Mouse (Mus musculus): ENCODE data around the gene Clasp1. TPM values are rescaled to one million over a fixed set of nuclear protein-coding genes. Genes with fewer than 3 reads are reported as not detected.

Gene Clasp1
- polyA plus RNA-seq (2015; fragmentation: Nextera tagmentation; extraction: Ambion mirVana): 26.4 and 28.5 TPM in 2 replicates

DNA sequence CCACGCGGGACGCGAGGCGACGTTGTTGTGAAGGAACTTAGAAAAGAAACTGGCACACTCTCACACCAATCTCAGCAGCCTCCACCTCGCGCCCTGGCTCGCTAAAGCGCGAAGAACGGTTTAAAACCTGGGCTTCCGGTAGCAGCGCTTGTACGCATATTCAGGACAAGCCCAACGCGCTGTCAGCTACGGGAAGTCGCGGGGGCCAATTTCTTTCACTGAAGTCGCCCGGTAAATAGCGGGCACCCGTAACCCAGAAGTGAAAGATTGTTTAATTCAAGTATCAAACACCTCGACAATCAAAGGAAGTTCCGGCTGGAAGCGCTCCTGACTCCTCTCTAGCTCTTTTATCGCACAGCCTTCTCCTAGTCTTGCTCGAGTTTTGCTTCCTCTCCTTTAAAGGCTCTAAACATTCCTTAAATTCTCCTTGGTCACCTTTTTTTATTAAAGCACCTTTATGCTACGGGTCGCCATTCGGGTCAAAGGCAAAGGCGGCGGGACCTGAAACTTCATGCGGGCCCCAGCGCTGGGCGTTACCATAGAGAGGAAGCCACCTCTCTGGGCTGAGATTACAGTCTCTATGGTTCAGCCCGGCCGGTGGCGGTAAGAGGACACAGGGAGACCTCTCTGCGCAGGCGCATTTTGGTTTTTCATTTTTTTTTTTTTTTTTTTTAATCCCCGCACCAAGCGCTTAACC, at the start of gene Clasp1:
Gene Clasp1, plus strand, starts transcription at position 302 of the 697 bp plus-strand sequence.

DNA sequence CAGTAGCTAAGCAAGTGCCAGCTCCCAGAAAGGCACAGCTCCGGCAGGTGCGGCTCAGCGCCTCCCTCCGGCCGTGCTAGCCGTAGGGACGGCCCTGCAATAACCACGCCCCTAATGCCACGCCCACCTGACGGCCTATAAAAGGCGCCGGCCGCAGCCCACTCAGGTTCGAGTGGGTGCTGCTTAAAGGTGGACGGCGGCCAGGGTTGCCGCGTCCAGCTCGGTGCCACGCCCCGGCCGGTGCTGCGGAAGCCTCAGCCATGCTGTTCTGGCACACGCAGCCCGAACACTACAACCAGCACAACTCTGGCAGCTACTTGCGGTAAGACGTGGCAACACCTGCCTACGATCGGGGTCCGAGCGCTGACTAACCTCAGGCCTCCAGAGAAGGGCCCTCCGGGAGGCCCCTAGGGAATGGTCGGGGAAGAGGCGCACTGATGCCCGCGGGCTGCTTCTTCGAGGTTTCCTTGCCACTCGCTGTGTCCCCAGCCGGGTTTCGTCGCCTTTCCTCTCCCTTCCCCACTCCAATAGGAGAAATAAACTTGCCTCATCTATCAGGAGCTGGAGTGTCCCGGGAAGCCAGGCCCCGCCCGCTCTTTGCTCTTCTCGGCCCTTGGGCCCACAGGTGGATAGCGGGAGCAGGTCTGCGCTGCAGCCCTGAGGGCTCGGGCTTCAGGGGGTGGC, 239.1 kb downstream of the Clasp1 start, which contains the start of gene Tfcp2l1:
Gene Tfcp2l1, plus strand, starts transcription at position 165 of the 684 bp plus-strand sequence.

Other genes starting within 250 kb of the Clasp1 start
- 0.07 TPM in 1 of 2 replicates, not detected in the other for gene Gm29106, start 212.5 kb upstream of the Clasp1 start, polyA plus RNA-seq (2015; fragmentation: Nextera tagmentation; extraction: Ambion mirVana)
- gene Tsn, start 77.3 kb upstream of the Clasp1 start, polyA plus RNA-seq (2015; fragmentation: Nextera tagmentation; extraction: Ambion mirVana): 145 and 156 TPM in 2 replicates
- 32.3 and 37.3 TPM in 2 replicates for gene Nifk, start 67.2 kb upstream of the Clasp1 start, polyA plus RNA-seq (2015; fragmentation: Nextera tagmentation; extraction: Ambion mirVana)
- gene Tfcp2l1, start 238.9 kb downstream of the Clasp1 start, polyA plus RNA-seq (2015; fragmentation: Nextera tagmentation; extraction: Ambion mirVana): 0.04 TPM in 2 replicates

All from skeletal muscle tissue, postnatal 0 days (tissue).